Mouse (Mus musculus): ENCODE results near the gene Kcnq1. TPM values are rescaled to one million over a fixed set of nuclear protein-coding genes. Genes with fewer than 3 reads are reported as not detected.

The Kcnq1 gene
- polyA plus RNA-seq, 1 experiment from 2014 or later, result 0.87 TPM

GRCm38 (mm10) chr7:143473347-143474101 lies 367.4 kb downstream of the Kcnq1 start, which contains the start of gene Slc22a18:
Gene Slc22a18, plus strand, starts transcription at chr7:143473736.
- ATAC-seq (ENCODE audit: low FRiP score), result no peak
- Histone ChIP-seq H3K27ac (no peak within 1 kb of the TSS), H3K9me3 (no peaks in the 10 kb centered on the region), H3K4me3 (replicated peaks) (no peak within 1 kb of the TSS), H3K4me1 (peaks cover 8% of the 10 kb centered on the region), H3K4me2 (no peak within 1 kb of the TSS), H3K36me3 (replicated peaks) (no peaks in the 10 kb centered on the region), H3K27me3 (peaks cover 39% of the 10 kb centered on the region), H3K9ac (no peak within 1 kb of the TSS)
- 46% methylated on average over 4 of the region's 4 CpGs for WGBS

GRCm38 (mm10) chr7:143474811-143475210 lies 368.6 kb downstream of the Kcnq1 start:
- Histone ChIP-seq H3K27me3 (peaks cover 26% of the 10 kb centered on the region), H3K36me3 (replicated peaks) (no peaks in the 10 kb centered on the region), H3K4me2 (no peak overlapping the region), H3K9me3 (no peaks in the 10 kb centered on the region), H3K27ac (no peak overlapping the region), H3K4me1 (peaks cover 1% of the 10 kb centered on the region; the same call in 1 of the 2 replicates), H3K9ac (no peak overlapping the region), H3K4me3 (replicated peaks) (no peak overlapping the region)
- ATAC-seq (ENCODE audit: low FRiP score), result no peak
- WGBS, result 24% methylated on average over 10 of the region's 10 CpGs

- Histone ChIP-seq H3K4me2 (no peak overlapping the region), H3K9me3 (no peaks in the 10 kb centered on the region), H3K27ac (no peak overlapping the region), H3K9ac (no peak overlapping the region), H3K4me3 (replicated peaks) (no peak overlapping the region), H3K27me3 (peaks cover 22% of the 10 kb centered on the region), H3K36me3 (replicated peaks) (no peaks in the 10 kb centered on the region), H3K4me1 (no peaks in the 10 kb centered on the region)
- ATAC-seq (ENCODE audit: low FRiP score), result no peak
- 80% methylated on average over 11 of the region's 11 CpGs for WGBS
Observed at GRCm38 (mm10) chr7:143475876-143476275, 369.7 kb downstream of the Kcnq1 start.

Other genes with a start within 250 kb of the Kcnq1 start
- gene Th, start 175.2 kb upstream of the Kcnq1 start, polyA plus RNA-seq (2016; fragmentation: Nextera tagmentation; extraction: Ambion mirVana), result 13.9 and 17.8 TPM in 2 replicates
- gene Ascl2, start 137.1 kb upstream of the Kcnq1 start, polyA plus RNA-seq (2016; fragmentation: Nextera tagmentation; extraction: Ambion mirVana), result 0.17 and 0.40 TPM in 2 replicates
- gene Tspan32, start 101.3 kb upstream of the Kcnq1 start, polyA plus RNA-seq (2016; fragmentation: Nextera tagmentation; extraction: Ambion mirVana), result 1.3 and 1.5 TPM in 2 replicates
- gene Cd81, start 53.6 kb upstream of the Kcnq1 start, polyA plus RNA-seq (2016; fragmentation: Nextera tagmentation; extraction: Ambion mirVana), result 199 and 205 TPM in 2 replicates
- gene Tssc4, start 37.1 kb upstream of the Kcnq1 start, polyA plus RNA-seq (2016; fragmentation: Nextera tagmentation; extraction: Ambion mirVana), result 106 and 108 TPM in 2 replicates
- gene Trpm5, start 11.7 kb upstream of the Kcnq1 start, polyA plus RNA-seq (2016; fragmentation: Nextera tagmentation; extraction: Ambion mirVana), result 1.1 and 1.3 TPM in 2 replicates

Measured in forebrain, embryonic 12.5 days (tissue).